In the genomic region with DNA sequence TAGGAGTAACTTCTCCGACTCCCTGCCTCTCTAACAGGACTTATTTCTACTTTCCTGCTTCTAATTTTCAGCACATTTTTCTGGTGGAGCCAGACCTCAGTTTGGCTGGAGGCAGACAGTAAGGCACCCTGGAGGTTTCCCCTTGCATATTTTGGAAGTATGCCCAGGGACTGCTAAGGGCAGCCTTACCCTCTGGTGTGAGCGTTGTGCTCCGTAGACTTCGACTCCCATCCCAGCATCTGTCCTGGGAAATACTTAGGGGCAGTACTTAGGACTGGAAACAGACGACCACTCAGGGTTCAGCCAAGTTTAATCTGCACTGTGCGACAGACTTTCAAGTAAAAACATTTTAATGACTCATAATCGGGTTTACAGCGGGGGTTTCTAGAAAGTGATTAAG, we compare ENCODE assay signal across 13 mouse cellular contexts.
DNase-seq lines count a peak whose midpoint lies in the region; ATAC-seq and TF ChIP-seq lines count a peak whose summit lies in the region.
"Had no signal": no experiment of that assay in that cellular context is flagged by ENCODE, and none has a peak within 500 bp of the region (broad histone marks: within the 10 kb centered on the region; RNA-seq: fewer than 3 reads in every experiment).

No protein-coding gene starts in this region.

- H3K27ac ChIP-seq in kidney, adult 2 months (ENCODE audit: insufficient read depth, low read depth, low read length), result no peak overlapping the region
- no peak overlapping the region for H3K27ac ChIP-seq in midbrain, postnatal 0 days (ENCODE audit: low read depth, low read length)
- no peak overlapping the region for H3K27ac ChIP-seq in midbrain, embryonic 15.5 days
- H3K27ac ChIP-seq: liver, embryonic 13.5 days; neural tube, embryonic 15.5 days had no signal

- WGBS in kidney, adult 2 months, result 39% methylated on average over 8 of the region's 8 CpGs
- 79% methylated on average over 8 of the region's 8 CpGs for whole genome bisulfite sequencing in midbrain, postnatal 0 days
- 89% methylated on average over 8 of the region's 8 CpGs for WGBS in midbrain, embryonic 15.5 days

- no peaks in the 10 kb centered on the region for H3K4me1 ChIP-seq in kidney, adult 2 months (ENCODE audit: control insufficient read depth, insufficient read depth, low read length)
- no peaks in the 10 kb centered on the region for H3K4me1 ChIP-seq in midbrain, postnatal 0 days (ENCODE audit: insufficient read depth, low read length)
- 0 out of 2 replicates have a peak, but pooled peaks cover 2% of the 10 kb centered on the region for H3K4me1 ChIP-seq in midbrain, embryonic 15.5 days
- H3K4me1 ChIP-seq: liver, embryonic 13.5 days; neural tube, embryonic 15.5 days had no signal

- no peak overlapping the region for H3K4me3 ChIP-seq in kidney, adult 2 months (ENCODE audit: insufficient read depth, low read depth, low read length)
- no peak overlapping the region for H3K4me3 ChIP-seq in midbrain, postnatal 0 days (ENCODE audit: low read depth, low read length)
- H3K4me3 ChIP-seq in midbrain, embryonic 15.5 days, result no peak overlapping the region
- H3K4me3 ChIP-seq: liver, embryonic 13.5 days; neural tube, embryonic 15.5 days had no signal

- TF ChIP-seq POLR2A in kidney, adult 2 months (IDR thresholded peaks at IDR 0.05; ENCODE audit: low read depth, low read length), result no peak

- no peaks in the 10 kb centered on the region for H3K27me3 ChIP-seq in kidney, adult 2 months (replicated peaks; ENCODE audit: control insufficient read depth, insufficient read depth, low read length)
- no peaks in the 10 kb centered on the region for H3K27me3 ChIP-seq in midbrain, postnatal 0 days (ENCODE audit: insufficient read depth, low read length)
- no peaks in the 10 kb centered on the region for H3K27me3 ChIP-seq in midbrain, embryonic 15.5 days (replicated peaks)
- H3K27me3 ChIP-seq: liver, embryonic 13.5 days; neural tube, embryonic 15.5 days had no signal

- H3K9ac ChIP-seq in midbrain, postnatal 0 days (replicated peaks; ENCODE audit: low read length, poor library complexity, severe bottlenecking), result no peak overlapping the region
- H3K9ac ChIP-seq in midbrain, embryonic 15.5 days, result no peak overlapping the region
- H3K9ac ChIP-seq: liver, embryonic 13.5 days; neural tube, embryonic 15.5 days had no signal

- H3K9me3 ChIP-seq in midbrain, postnatal 0 days (ENCODE audit: low read length), result no peaks in the 10 kb centered on the region
- H3K9me3 ChIP-seq in midbrain, embryonic 15.5 days, result no peaks in the 10 kb centered on the region
- H3K9me3 ChIP-seq: liver, embryonic 13.5 days; neural tube, embryonic 15.5 days had no signal

- no peaks in the 10 kb centered on the region for H3K36me3 ChIP-seq in kidney, adult 2 months (ENCODE audit: control insufficient read depth, insufficient read depth, low read length)
- no peaks in the 10 kb centered on the region for H3K36me3 ChIP-seq in midbrain, postnatal 0 days (ENCODE audit: insufficient read depth, low read length)
- no peaks in the 10 kb centered on the region for H3K36me3 ChIP-seq in midbrain, embryonic 15.5 days (replicated peaks)
- H3K36me3 ChIP-seq: liver, embryonic 13.5 days; neural tube, embryonic 15.5 days had no signal

- peak; percentile 23 for DNase-seq in adrenal gland, postnatal 14 days
- DNase-seq in adrenal gland, postnatal 4 days (ENCODE audit: low spot score in 2 of 2), result no peak
- DNase-seq in kidney, adult 2 months, result peak; percentile 5
- no peak for DNase-seq in kidney, adult 11 months
- DNase-seq in midbrain, postnatal 0 days (ENCODE audit: low spot score), result peak; percentile 42
- DNase-seq in urinary bladder, postnatal 25 days (ENCODE audit: low spot score), result no peak
- DNase-seq: cerebellum, adult 9-11 months; gastrocnemius, postnatal 36 days; liver, embryonic 13.5 days; thymus, adult 2 months had no signal

- no peak for TF ChIP-seq CTCF in kidney, adult 2 months (conservative IDR thresholded peaks at IDR 0.05; ENCODE audit: insufficient read depth, insufficient read length, low read depth, low read length)
- no peak for TF ChIP-seq CTCF in midbrain, postnatal 0 days (IDR thresholded peaks at IDR 0.05)

- no peak overlapping the region for H3K4me2 ChIP-seq in midbrain, postnatal 0 days (ENCODE audit: low read depth, low read length, poor library complexity, severe bottlenecking)
- no peak overlapping the region for H3K4me2 ChIP-seq in midbrain, embryonic 15.5 days
- H3K4me2 ChIP-seq: liver, embryonic 13.5 days; neural tube, embryonic 15.5 days had no signal

- ATAC-seq in midbrain, postnatal 0 days (ENCODE audit: low FRiP score), result no peak
- no peak for ATAC-seq in midbrain, embryonic 15.5 days (replicated peaks)
- no peak for ATAC-seq in activated CD4-positive, CD25-positive, alpha-beta regulatory T cell, adult 4 months

Comparison
In these comparisons a context has a peak if more than half of its experiments do, and no peak if none do; other contexts are left out.
1. DNase-seq: peak in adrenal gland, postnatal 14 days (single experiment), kidney, adult 2 months (single experiment) and midbrain, postnatal 0 days (single experiment); none in adrenal gland, postnatal 4 days (0 of 2), kidney, adult 11 months (single experiment) and urinary bladder, postnatal 25 days (single experiment).